Mouse (Mus musculus) spleen, adult 18-20 months (tissue): ENCODE measurements around the gene Kmt2d.
"Not testable (repeated sequence)": the region's sequence is repeated elsewhere in the genome, so short reads cannot be mapped to it uniquely, and the experiment has no call there.

Experiments
- DNase-seq, 2 experiments: peaks; one replicate each; pipeline ENCODE4 v3.0.0; 2022; ENCODE audit warnings: mixed read lengths in 2 of 2

Kmt2d gene

GRCm38 (mm10) chr15:98871070-98871915 is at the start of gene Kmt2d:
Kmt2d (minus strand) TSS chr15:98871204.
- DNase-seq, result no peak

GRCm38 (mm10) chr15:98918499-98918895 is 47.5 kb upstream of the Kmt2d start:
- not testable (repeated sequence) for DNase-seq

- peak; percentile 95 to 99 for DNase-seq
These were observed 46.8 kb upstream of the Kmt2d start, which contains the start of gene Lmbr1l for GRCm38 (mm10) chr15:98917538-98918498. Lmbr1l (minus strand) TSS chr15:98918231.

DNA sequence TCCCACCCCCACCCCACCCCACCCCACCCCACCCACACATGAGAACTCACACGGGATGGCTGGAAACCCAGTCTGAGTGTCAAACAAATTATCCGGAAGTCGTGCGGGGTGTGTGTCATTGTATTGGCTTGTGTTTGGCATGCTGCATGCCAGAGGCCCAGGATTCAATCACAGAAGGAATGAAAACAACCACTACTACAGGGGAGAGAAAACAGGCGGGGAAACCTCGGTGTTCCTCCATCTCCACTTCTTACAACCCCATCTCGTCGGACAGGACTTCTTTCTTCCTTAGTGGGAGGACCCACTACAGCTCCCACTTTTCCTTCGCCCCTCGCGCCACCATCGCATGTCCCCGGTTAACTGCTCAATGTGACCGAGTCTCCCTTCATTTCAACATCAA is 46.1 kb upstream of the Kmt2d start:
- DNase-seq, result no peak

DNA sequence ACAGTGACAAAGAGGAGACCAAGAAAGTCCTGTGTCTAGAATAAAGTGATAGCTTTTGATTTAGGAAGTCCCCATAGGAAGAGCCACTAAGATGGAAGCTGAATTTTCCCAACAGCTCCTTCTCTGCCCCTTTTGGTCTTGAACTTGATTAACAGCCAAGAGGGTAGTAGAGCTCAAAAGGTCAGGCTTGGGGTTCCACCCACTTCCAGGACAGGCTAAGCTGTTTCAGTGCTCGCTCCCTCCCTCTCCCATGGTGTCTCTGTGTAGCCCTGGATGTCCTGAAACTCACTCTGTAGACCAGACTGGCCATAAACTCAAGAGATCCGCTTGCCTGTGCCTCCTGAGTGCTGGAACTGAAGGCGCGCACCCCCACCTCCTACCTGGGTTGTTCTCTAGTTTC is 45.0 kb upstream of the Kmt2d start:
- no peak for DNase-seq

DNA sequence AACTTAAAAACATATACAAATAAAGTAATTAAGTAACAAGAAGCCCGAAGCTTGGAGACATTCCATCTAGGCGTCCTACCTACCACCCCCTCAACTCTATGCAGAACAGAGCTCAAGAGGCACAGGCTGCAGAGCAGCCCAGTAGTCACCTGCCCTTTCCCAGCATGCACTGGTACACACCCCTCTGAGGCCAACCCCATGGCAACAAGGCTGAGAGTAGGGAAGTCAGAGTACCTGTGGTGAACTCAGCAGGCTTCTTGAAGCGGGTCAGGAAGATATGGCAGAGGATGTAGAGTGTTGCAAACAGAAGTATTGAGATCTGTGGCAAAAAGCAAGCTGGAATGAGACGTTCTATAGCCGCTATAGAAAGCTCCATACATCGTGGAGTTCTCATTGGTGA is 43.9 kb upstream of the Kmt2d start:
- DNase-seq, result no peak

GRCm38 (mm10) chr15:98904692-98905091 is 33.7 kb upstream of the Kmt2d start:
- peak in 1 of 2 experiments; percentile 40 for DNase-seq

- DNase-seq, result no peak
These were observed 31.6 kb upstream of the Kmt2d start for GRCm38 (mm10) chr15:98902600-98902999.

DNA sequence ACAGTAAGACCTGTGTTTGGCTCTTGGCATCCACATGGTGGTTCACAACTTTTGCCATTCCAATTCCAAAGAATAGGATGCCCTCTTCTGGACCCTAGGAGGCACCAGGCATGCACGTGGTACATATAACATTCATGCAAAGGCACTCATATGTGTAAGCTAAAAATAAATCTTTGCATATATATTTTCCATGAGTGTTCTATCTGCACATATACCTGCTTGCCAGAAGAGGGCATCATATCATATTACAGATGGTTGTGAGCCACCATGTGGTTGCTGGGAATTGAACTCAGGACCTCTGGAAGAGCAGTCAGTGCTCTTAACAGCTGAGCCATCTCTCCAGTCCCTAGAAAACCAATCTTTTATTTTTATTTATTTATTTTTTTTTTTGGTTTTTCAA is 30.5 kb upstream of the Kmt2d start:
- no peak for DNase-seq

GRCm38 (mm10) chr15:98897928-98898800 is 27.2 kb upstream of the Kmt2d start, which contains the start of gene Dhh:
Dhh (minus strand) TSS chr15:98898540.
- no peak for DNase-seq

DNA sequence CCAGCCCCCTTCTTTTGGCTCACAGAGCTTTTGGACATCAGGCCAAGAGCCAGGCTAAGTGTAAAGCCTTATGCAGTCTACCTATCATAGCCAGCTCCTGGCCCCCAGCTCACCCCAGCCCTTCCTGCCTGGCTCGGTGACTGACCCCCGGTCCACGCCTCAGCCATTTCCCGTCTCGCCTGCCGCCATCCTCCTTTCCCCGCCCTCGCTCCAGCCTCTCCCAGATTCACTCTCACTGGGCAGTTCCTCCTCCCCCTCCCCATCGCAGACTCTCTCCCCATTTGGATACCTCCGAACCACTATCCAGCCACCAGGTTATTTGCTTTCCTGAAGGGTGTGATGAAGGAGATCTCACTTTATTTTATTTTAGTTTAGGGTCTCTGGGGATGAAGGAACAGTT is 26.5 kb upstream of the Kmt2d start:
- DNase-seq, result no peak

GRCm38 (mm10) chr15:98895635-98896589 is 24.9 kb upstream of the Kmt2d start:
- no peak for DNase-seq

- no peak for DNase-seq
These were observed 24.0 kb upstream of the Kmt2d start for GRCm38 (mm10) chr15:98894746-98895634.

- DNase-seq, result peak in 1 of 2 experiments; percentile 37
These were observed 23.1 kb upstream of the Kmt2d start, which contains the start of gene Rhebl1 for GRCm38 (mm10) chr15:98893940-98894745. Rhebl1 (minus strand) TSS chr15:98894540.

- DNase-seq, result no peak
These were observed 22.0 kb upstream of the Kmt2d start for GRCm38 (mm10) chr15:98893036-98893435.

GRCm38 (mm10) chr15:98891907-98892606 is 21.1 kb upstream of the Kmt2d start:
- DNase-seq, result no peak

- no peak for DNase-seq
These were observed 20.3 kb upstream of the Kmt2d start for GRCm38 (mm10) chr15:98891198-98891742.

DNA sequence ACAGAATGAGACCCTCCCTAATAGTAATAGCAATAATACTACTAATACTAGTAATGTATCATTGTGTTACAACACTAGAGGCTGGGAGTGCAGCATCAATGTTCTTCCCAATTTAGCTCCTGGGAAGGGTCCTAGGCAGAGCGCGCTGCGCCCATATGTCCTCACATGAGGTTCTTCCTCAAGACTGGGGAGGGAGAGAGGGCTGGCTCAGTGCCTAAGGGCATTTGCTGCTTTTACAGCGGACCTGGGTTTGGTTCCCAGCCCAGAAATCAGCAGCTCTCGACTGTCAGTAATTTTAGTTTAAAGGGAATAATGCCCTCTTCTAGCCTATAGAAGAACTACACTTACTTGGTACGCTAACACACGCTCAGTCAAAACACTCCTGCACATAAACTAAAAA is 16.5 kb upstream of the Kmt2d start:
- no peak for DNase-seq
